Mouse (Mus musculus): ENCODE results near the gene Gm4070.
"Not testable (repeated sequence)": the region's sequence is repeated elsewhere in the genome, so short reads cannot be mapped to it uniquely, and the experiment has no call there.

Gene Gm4070

DNA sequence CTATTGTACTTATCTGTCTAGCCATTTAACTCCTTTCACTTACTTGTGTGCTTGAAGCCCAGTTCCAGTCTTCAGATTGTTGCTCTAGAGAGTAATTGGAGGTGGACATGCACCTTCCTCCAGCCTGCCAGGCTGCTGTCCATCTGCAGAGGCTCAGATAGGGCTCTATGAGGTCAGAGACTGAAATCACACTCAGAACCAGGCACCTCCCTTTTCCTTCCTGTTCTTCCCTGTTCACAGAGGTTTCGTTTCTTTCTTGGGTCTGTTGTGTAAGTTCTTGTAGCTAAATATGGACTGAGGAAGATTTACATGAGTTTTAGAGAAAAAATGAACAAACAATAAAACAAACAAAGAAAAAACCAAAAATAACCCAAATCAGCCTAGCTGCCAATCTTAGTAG lies at the start of gene Gm4070:
TSS of gene Gm4070 (minus strand) at position 156 of the 400 bp plus-strand sequence.
- not testable (repeated sequence) for DNase-seq

DNA sequence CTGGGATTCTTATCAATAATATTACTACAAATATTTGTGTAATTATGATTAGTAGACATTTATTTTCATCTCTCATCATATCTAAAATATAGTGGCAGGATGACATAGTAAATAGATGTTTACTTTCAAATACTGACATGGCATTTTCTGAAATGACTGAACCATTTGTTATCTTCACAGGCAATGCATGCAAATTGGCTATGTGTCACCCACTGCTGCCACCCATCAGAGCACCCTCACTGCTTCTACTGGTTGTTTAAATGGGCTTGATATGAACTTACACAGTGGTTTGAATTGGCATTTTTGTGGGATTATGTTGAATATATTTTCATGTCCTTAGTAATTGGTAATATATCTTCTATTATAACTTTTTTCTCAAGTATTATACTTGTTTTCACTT lies 773 bp upstream of the Gm4070 start:
- DNase-seq, result not testable (repeated sequence)

DNA sequence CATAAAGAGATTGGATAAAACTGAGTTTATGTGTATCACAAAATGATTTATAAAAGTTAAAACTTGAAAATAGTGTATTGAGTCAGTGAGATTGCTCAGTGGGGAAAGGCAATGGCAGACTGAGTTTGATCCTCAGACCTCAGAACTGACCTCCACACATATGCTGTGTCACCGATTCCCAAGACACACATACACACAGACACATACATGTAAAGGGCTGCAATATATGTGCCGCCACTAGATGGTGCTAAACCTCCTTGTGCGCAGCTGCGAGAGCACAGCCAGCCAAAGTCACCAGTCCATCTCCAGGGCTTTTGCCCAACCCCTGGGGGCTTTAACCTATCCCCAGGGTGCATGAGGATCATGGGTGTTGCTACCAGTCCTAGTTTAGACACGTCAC lies 1.4 kb downstream of the Gm4070 start:
- DNase-seq, result not testable (repeated sequence)

DNA sequence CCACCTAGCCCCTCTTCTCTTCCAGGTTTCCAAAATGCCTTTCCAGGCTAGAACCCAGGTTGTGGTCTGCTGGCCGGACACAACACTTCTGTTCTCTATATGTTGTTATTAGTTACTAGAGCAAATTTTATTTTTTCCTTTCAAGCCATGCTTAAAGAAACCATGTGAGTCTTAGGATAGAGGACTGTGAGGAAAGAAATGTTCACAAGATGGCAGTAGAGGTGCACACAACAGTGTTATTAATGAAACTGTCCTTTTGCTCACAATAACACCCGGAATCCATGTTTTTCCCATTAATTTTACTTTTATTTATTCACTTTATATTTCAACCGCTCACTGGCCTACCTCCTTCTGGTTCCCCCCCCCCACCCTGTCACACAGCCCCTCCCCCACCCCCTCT lies 8.5 kb downstream of the Gm4070 start:
- DNase-seq, result not testable (repeated sequence)

DNA sequence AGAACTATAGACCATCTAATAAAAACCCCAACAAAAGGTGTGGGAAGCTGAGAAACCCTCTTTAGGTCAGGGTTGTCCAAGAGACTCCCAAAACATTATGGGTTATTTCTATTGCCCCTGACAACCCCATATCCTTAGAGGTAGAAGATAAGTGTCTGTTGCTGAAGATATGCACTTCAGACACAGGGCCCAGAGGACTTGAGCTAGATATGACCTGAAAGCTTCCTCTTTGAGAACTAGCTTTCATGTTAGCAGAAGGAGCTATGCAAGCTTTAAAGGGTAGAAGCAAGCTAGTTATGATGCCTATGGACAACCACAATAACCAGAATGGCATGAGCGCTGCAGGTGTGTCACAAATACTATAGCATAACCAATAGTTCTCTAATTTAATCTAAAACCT lies 21.6 kb downstream of the Gm4070 start:
- not testable (repeated sequence) for DNase-seq

DNA sequence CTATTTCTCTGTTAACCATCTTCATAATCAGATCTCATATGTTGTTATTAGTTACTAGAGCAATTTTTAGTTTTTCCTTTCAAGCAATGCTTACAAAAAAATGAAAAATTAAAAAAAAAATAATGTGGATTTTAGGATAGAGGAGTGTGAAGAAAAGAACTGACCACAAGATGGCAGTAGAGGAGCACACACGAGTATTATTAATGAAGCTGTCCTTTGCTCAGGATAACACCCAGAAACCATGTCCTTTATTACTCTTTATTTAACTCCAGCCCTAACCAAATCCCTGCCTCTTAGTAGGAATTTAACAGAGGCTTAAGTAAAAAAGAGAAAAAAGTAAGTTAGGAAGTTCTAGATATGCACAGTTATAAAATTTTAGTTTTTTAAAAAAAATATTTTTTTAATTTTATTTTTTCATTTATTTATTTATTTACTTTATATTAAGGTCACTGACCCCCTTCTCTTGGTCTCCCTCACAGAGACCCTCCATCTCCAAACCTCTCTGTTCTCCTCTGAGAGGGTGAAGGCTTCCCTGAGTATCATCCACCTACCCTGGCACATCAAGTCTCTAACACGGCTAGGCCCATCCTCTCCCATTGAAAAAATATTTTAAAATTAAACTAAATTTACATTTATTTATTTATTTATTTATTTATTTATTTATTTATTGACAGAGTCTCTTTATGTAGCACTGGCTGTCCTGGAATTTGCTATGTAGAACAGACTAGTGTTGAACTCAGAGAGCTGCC lies 70.0 kb downstream of the Gm4070 start:
- not testable (repeated sequence) for DNase-seq

DNA sequence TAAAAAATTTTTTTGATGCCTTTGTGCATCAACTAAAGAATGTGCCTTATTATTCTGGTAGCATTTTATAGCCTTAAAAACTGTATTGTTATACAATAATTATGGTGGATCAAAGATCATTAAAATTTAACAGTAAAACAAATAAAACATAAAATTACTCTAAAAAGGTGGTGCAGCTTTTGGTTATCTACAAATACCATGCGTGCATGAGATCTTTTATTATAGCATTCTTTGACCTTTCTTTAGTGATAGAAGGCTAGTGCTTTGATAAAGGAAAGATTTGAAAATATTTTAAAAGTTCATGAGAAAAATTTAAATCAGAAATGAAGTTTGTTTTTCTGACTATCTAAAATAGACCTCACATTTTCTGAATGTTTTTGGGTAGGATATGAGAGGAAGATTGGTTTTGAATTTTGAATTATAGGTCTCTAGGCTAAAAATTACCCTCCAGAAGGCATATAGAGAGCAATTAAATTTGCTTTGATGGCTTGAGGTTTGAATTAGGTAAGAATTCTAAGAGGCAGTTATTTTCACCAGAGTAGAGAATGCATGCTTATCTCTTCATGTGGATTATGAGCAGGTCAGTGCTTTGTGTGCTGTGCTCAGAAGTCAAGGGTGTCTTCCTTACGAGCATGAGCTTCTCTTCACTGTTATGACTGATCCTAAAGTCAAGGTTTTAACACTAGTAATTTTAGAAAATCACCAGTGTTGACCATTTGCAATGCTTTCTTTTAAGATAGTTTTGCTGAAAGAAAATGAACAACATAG lies 73.9 kb downstream of the Gm4070 start:
- not testable (repeated sequence) for DNase-seq

DNA sequence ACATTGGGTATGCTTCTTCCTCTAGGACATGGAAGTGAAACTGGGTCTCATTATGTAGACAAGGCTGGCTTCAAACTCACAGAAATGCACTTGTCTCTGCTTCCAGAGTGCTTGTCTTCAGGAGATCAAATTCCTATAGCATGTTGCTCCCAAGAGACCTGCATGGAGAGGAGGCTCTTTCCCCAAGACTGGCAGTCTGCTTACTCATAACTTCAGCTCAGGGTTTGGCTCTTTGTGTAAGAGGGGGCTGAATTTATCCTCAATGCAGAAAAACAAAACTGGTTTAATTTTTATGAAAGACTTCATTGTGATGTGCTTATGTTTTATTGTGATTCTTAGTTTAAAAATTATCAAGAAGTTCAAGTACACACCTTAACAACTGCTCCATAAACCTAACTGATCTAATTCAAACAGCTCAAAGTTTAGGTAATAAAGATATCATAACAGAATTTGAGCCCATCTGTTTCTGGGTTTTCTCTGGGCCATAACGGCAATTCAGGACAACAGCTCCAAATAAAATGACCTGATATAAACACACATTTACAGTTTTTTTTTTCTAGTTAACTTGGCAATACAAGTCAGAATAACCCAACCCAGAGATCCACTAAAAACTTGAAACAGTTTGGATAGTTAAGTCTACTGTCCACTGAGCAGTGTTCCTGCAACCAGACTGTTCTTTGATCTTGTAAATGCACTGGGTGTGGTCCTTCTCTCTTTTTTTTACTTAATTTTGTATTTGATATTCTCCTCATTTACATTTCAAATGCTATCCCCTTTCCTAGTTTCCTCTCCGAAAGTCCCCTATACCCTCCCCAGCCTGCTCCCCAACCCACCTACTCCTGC lies 97.8 kb downstream of the Gm4070 start:
- not testable (repeated sequence) for DNase-seq
